Mouse (Mus musculus) liver, postnatal 0 days (tissue): ENCODE data around the gene Gm10197.

Experiments used
- CTCF ChIP-seq: sonication (generic); IDR thresholded peaks from 2 replicates; pipeline ENCODE4 v1.5.1; 2016; ENCODE audit warnings: antibody characterized with exemption, low read depth
- EP300 ChIP-seq: IDR thresholded peaks from 2 replicates; pipeline ENCODE4 v1.6.1; 2016; ENCODE audit warnings: antibody characterized with exemption, low read depth, mild to moderate bottlenecking

DNA sequence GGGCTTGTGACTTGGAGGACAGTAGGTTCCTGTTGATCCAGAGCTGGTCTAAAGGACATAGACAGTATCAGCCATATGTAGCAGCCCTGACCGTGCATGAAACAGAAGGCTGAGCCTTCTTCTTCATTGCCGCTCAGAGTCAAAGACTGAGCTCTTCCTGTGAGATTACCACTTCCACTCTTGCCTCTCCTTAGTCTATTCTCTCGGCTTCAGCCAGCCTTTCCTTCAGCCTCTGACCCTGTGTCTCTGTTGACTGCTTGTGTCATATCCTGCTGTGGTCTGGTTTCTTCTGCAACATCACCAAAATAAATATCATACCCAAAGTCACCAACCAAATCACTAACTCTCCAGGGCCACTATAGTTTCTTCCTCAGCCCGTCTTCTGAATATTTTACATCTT, 27.6 kb upstream of the Gm10197 start:
- TF ChIP-seq CTCF (no peak), EP300 (no peak)
